Mouse (Mus musculus) CD4-positive helper T cell, adult 2 months (primary cell): ENCODE results near the gene Pyurf.

Source experiments
- DNase-seq: peaks from one replicate; pipeline ENCODE4 v3.0.0-alpha.2; 2012; ENCODE audit warnings: low read depth, missing footprints, low spot score

The Pyurf gene

DNA sequence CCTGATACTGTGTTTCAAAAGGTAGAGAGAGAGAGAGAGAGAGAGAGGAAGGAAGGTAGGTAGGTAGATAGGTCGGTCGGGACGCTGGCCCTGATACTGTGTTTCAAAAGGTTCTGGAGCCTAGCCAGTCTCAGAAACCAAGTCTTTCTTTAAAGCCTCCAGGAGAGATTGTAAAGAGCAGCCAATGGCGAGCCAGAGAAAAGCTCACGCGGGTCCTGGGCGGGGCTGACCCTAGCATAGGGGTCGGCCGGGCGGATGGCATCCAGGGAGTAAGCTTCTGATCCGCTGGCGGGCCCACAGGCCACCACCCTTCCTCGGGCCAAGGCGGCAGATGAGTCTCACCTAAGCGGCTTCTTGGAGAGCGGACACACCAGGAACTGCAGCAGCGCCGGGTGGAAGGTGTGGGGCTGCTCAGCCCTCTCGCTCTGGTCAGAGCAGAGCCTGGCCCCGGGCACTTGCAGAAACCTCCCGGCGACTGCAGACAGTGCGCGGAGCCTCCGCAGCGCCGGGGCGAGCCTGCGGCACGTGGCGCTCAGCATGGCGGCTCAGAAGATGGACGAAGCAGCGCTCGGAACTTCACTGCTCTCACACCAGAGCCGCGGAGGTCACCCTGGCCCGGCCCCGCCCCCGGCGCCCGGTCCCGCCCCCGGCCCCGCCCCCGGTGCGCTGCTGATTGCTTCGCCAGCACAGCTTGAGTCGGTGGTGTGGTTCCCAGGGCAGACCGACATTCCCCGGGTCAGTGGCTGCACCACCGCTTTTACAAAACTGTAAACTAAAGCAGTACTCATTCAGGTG is at the start of gene Pyurf:
Pyurf (minus strand) TSS at position 612 of the 795 bp plus-strand sequence.
- peak; percentile 91 for DNase-seq

DNA sequence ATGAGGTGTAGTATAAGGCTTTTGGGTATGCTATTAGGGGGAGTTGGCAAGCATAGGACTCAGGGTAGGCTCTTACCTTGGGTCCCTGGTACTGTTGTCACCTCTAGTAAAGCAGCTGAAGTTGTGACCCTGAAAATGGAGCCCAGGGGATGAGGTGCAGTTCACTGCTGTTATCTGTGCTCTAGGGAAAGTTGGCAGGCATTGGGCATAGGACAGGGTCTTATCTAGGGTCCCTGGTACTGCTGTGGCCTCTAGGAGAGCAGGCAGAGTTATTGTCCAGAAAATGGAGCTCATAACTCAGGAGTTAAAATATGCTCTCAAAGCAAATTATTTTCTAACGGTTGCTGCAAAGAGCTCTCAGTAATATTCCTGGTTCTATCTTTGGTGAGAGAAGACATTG is 29.5 kb upstream of the Pyurf start:
- no peak for DNase-seq

- peak; percentile 23 for DNase-seq
Measured at GRCm38 (mm10) chr6:57711726-57712125, 19.8 kb upstream of the Pyurf start.

GRCm38 (mm10) chr6:57706721-57707120 is 14.8 kb upstream of the Pyurf start:
- peak; percentile 53 for DNase-seq

DNA sequence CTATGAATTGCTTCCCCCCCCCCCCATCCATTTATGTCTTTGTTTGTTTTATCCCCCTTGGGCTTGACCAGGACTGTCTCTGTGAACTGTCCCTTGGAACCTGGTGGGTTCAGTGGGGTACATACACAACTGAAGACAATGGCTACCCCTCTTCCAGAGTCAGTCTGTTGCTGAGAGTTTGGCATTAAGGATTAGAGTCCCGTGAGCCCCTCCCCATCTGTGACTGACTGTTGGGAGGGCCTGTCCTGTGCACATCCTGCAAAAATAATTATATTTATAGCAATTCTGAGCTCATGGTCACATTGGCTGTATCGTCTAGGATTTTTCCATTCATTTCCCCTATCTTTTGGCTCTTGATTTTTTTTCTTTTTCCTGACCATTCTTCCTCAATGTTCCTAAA is 11.8 kb upstream of the Pyurf start:
- no peak for DNase-seq

GRCm38 (mm10) chr6:57702743-57703499 is 11.0 kb upstream of the Pyurf start:
- peak; percentile 96 for DNase-seq

- no peak for DNase-seq
Measured at GRCm38 (mm10) chr6:57702376-57702742, 10.5 kb upstream of the Pyurf start, which contains the start of gene Lancl2. Gene Lancl2 (plus strand): TSS chr6:57702540.

- no peak for DNase-seq
Measured at GRCm38 (mm10) chr6:57701686-57702085, 9.8 kb upstream of the Pyurf start.

GRCm38 (mm10) chr6:57693116-57693515 is 1.2 kb upstream of the Pyurf start:
- DNase-seq = no peak

- DNase-seq = no peak
Measured at GRCm38 (mm10) chr6:57684156-57684555, 7.7 kb downstream of the Pyurf start.

DNA sequence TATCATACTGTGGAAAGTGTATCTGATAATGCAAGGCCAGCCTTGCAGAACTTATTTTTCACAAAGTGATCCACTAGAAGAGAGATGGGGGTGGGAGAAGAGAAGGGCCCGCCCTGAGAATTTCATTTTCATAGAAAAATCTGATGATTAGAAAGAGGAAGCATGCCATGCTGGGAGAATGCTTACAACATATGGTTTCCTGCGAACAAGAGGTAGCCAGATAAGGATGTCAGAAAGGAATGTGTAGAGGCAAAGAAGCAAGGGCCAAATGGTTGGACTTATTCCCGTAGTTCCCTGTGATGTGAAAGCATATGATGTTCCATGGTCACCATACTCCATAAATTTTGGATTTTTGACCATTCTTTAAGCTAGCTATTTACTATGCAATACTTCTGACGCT is 30.6 kb downstream of the Pyurf start:
- no peak for DNase-seq

DNA sequence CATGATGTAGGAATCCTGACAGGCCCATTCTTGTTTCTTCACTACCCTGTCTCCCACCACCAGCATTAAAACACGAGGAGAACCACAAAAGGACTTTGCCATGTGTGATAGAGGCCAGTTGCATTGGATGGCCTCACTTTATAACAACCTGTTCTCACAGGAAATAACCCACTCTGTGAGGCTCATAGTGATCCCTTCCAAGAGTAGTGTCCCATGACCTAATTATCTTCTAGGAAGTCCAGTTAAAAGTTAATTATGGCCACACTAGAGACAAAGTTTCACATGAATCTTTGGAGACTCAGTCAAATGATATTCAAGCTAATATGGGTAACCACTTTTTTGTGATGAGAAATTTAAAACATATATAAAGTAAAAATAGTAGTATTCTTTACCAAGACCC is 44.6 kb downstream of the Pyurf start:
- no peak for DNase-seq

- no peak for DNase-seq
Measured at GRCm38 (mm10) chr6:57641789-57642188, 50.1 kb downstream of the Pyurf start.

DNA sequence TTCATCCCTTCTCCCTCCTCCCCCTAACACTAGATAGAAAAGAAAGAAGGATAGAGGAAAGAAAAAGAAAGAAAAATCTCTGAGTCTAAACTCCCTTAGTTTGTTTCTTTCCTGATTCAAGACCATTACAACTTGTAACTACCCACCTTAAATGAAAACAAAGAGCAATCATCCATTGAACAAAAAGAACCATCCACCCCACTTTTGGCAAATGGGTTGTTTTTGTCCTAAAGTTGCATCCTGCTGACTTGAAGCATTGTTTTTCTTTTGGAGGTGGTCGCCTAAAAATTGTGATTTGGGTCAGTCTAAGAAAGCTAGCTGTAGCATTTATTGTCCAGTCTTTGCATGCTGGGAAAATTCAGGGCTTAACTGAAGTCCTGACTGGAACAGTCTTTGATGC is 52.3 kb downstream of the Pyurf start:
- no peak for DNase-seq
